Mouse (Mus musculus): ENCODE results near the gene Cox8b. TPM values are rescaled to one million over a fixed set of nuclear protein-coding genes. Genes with fewer than 3 reads are reported as not detected.
"Not testable (repeated sequence)": the region's sequence is repeated elsewhere in the genome, so short reads cannot be mapped to it uniquely, and the experiment has no call there.

Cox8b gene
- polyA plus RNA-seq, 1 experiment: not detected

GRCm38 (mm10) chr7:140905642-140906081, 5.4 kb upstream of the Cox8b start:
- H3K4me1 ChIP-seq (ENCODE audit: control insufficient read depth): peaks cover 8% of the 10 kb centered on the region
- H3K4me3 ChIP-seq (replicated peaks): peak overlapping the region; percentile 43
- H3K9me3 ChIP-seq (ENCODE audit: control insufficient read depth, low read length): no peaks in the 10 kb centered on the region
- H3K27me3 ChIP-seq (ENCODE audit: control insufficient read depth): peaks cover 3% of the 10 kb centered on the region
- H3K36me3 ChIP-seq (ENCODE audit: control insufficient read depth): no peaks in the 10 kb centered on the region
- TF ChIP-seq TAL1 (IDR thresholded peaks at IDR 0.05; ENCODE audit: low read length): no peak
- TF ChIP-seq GATA1 (IDR thresholded peaks at IDR 0.05; ENCODE audit: low read length): no peak

GRCm38 (mm10) chr7:140903212-140903611, 3.0 kb upstream of the Cox8b start:
- Histone ChIP-seq H3K27me3 (ENCODE audit: control insufficient read depth) (no peaks in the 10 kb centered on the region), H3K36me3 (ENCODE audit: control insufficient read depth) (peaks cover 17% of the 10 kb centered on the region), H3K9me3 (ENCODE audit: control insufficient read depth, low read length) (no peaks in the 10 kb centered on the region), H3K4me1 (ENCODE audit: control insufficient read depth) (peaks cover 1% of the 10 kb centered on the region; the same call in 1 of the 2 replicates), H3K4me3 (replicated peaks) (no peak overlapping the region)
- TF ChIP-seq GATA1 (IDR thresholded peaks at IDR 0.05; ENCODE audit: low read length) (no peak), TAL1 (IDR thresholded peaks at IDR 0.05; ENCODE audit: low read length) (no peak)

- Histone ChIP-seq H3K9me3 (ENCODE audit: control insufficient read depth, low read length) (no peaks in the 10 kb centered on the region), H3K4me1 (ENCODE audit: control insufficient read depth) (peaks cover 1% of the 10 kb centered on the region; the same call in 1 of the 2 replicates), H3K4me3 (replicated peaks) (no peak overlapping the region), H3K27me3 (ENCODE audit: control insufficient read depth) (no peaks in the 10 kb centered on the region), H3K36me3 (ENCODE audit: control insufficient read depth) (peaks cover 26% of the 10 kb centered on the region)
- TF ChIP-seq TAL1 (IDR thresholded peaks at IDR 0.05; ENCODE audit: low read length) (no peak), GATA1 (IDR thresholded peaks at IDR 0.05; ENCODE audit: low read length) (no peak)
Observed at GRCm38 (mm10) chr7:140902036-140902875, 2.0 kb upstream of the Cox8b start.

GRCm38 (mm10) chr7:140899121-140899520, 1.1 kb downstream of the Cox8b start:
- Histone ChIP-seq H3K4me1 (ENCODE audit: control insufficient read depth) (peaks cover 1% of the 10 kb centered on the region; the same call in 1 of the 2 replicates), H3K36me3 (ENCODE audit: control insufficient read depth) (peaks cover 54% of the 10 kb centered on the region), H3K4me3 (replicated peaks) (no peak overlapping the region), H3K9me3 (ENCODE audit: control insufficient read depth, low read length) (no peaks in the 10 kb centered on the region), H3K27me3 (ENCODE audit: control insufficient read depth) (no peaks in the 10 kb centered on the region)
- no peak for TF ChIP-seq TAL1 (IDR thresholded peaks at IDR 0.05; ENCODE audit: low read length)
- TF ChIP-seq GATA1 (IDR thresholded peaks at IDR 0.05; ENCODE audit: low read length): no peak

GRCm38 (mm10) chr7:140897863-140898262, 2.4 kb downstream of the Cox8b start:
- Histone ChIP-seq H3K9me3 (ENCODE audit: control insufficient read depth, low read length) (no peaks in the 10 kb centered on the region), H3K4me1 (ENCODE audit: control insufficient read depth) (no peaks in the 10 kb centered on the region), H3K4me3 (replicated peaks) (no peak overlapping the region), H3K36me3 (ENCODE audit: control insufficient read depth) (peaks cover 67% of the 10 kb centered on the region), H3K27me3 (ENCODE audit: control insufficient read depth) (no peaks in the 10 kb centered on the region)
- TF ChIP-seq GATA1 (IDR thresholded peaks at IDR 0.05; ENCODE audit: low read length) (no peak), TAL1 (IDR thresholded peaks at IDR 0.05; ENCODE audit: low read length) (no peak)

GRCm38 (mm10) chr7:140894611-140895010, 5.6 kb downstream of the Cox8b start:
- H3K36me3 ChIP-seq (ENCODE audit: control insufficient read depth): peaks cover 87% of the 10 kb centered on the region
- H3K27me3 ChIP-seq (ENCODE audit: control insufficient read depth): no peaks in the 10 kb centered on the region
- no peaks in the 10 kb centered on the region for H3K4me1 ChIP-seq (ENCODE audit: control insufficient read depth)
- TF ChIP-seq TAL1 (IDR thresholded peaks at IDR 0.05; ENCODE audit: low read length) (no peak), GATA1 (IDR thresholded peaks at IDR 0.05; ENCODE audit: low read length) (no peak)
- H3K9me3 ChIP-seq (ENCODE audit: control insufficient read depth, low read length): no peaks in the 10 kb centered on the region
- no peak overlapping the region for H3K4me3 ChIP-seq (replicated peaks)

GRCm38 (mm10) chr7:140894031-140894430, 6.2 kb downstream of the Cox8b start:
- Histone ChIP-seq H3K27me3 (ENCODE audit: control insufficient read depth) (no peaks in the 10 kb centered on the region), H3K4me1 (ENCODE audit: control insufficient read depth) (no peaks in the 10 kb centered on the region), H3K4me3 (replicated peaks) (no peak overlapping the region), H3K36me3 (ENCODE audit: control insufficient read depth) (peaks cover 87% of the 10 kb centered on the region), H3K9me3 (ENCODE audit: control insufficient read depth, low read length) (no peaks in the 10 kb centered on the region)
- TF ChIP-seq TAL1 (IDR thresholded peaks at IDR 0.05; ENCODE audit: low read length): no peak

- H3K27me3 ChIP-seq (ENCODE audit: control insufficient read depth); H3K4me3 ChIP-seq (replicated peaks); H3K9me3 ChIP-seq (ENCODE audit: control insufficient read depth, low read length); H3K4me1 ChIP-seq (ENCODE audit: control insufficient read depth): not testable (repeated sequence)
- H3K36me3 ChIP-seq (ENCODE audit: control insufficient read depth): peaks cover 86% of the 10 kb centered on the region
Observed at GRCm38 (mm10) chr7:140890636-140891035, 9.6 kb downstream of the Cox8b start.

- H3K36me3 ChIP-seq (ENCODE audit: control insufficient read depth): peaks cover 53% of the 10 kb centered on the region
- H3K4me3 ChIP-seq (replicated peaks): peak overlapping the region; percentile 87
- no peaks in the 10 kb centered on the region for H3K27me3 ChIP-seq (ENCODE audit: control insufficient read depth)
- no peaks in the 10 kb centered on the region for H3K9me3 ChIP-seq (ENCODE audit: control insufficient read depth, low read length)
- peaks cover 50% of the 10 kb centered on the region for H3K4me1 ChIP-seq (ENCODE audit: control insufficient read depth)
- TF ChIP-seq TAL1 (IDR thresholded peaks at IDR 0.05; ENCODE audit: low read length): no peak
Observed at GRCm38 (mm10) chr7:140882469-140882803, 17.8 kb downstream of the Cox8b start.

Data from erythroblast, embryonic 14.5 days (primary cell).